Mouse (Mus musculus): ENCODE results near the gene Maco1.

Gene Maco1

DNA sequence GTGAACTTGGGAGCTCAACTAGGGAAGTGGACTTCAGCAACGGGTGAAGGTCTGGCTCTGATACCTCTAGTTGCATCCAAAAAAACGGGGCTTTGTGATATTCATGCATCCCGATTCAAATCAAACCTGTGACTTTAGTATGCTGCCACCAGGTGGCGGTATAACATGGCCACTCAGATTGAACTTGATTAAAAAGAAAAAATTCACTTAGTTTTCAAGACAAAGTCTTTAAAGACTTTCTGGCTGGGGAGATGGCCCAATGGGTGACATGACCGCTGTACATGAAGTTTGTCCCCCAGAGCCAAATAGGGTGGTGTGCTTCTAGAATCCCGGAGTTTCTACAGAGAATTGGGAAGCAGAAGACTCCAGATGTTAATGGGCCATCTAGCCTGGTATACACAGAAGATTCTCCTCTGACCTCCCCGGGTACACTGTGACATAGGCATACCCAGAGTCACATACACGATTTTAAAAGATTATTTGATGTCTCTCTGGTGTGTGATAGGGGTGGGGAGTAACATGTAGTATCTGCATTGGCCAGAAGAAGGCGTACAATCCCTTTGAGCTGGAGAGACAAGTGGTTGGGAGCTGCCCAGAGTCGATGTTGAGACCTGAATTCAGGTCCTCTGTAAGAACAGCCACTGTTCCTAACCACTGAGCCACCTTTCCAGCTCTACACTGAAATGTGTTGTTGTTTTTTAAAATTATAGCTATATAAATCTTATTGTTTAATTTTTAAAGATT, 59.8 kb downstream of the Maco1 start:
- in situ Hi-C loops (cut with MboI; ENCODE audit: low pct_unique_long_range_greater_than_20kb in 1 of 2, low sequenced_read_pairs in 2 of 2, unreplicated experiment in 1 of 2): no loop called here

DNA sequence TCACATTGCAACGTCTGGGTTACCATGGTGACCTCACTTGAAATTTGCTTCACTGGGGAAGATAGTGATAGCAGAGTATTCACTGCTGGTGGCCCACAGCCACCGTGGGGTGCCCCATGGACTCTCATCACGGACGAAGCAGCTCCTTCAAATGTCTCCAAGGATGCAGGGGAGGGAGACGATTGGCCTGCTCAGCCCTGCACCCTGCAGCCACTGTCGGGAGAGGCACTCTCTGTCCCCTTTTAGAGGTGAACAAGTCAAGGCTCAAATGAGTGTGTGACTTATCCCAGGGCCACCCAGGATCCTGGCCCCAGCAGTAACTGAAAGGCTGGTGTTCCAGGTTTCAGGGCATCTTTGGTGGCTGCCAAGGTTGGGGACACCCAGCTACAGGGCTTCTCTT, 61.4 kb downstream of the Maco1 start:
- in situ Hi-C loops (cut with MboI; ENCODE audit: low pct_unique_long_range_greater_than_20kb in 1 of 2, low sequenced_read_pairs in 2 of 2, unreplicated experiment in 1 of 2): no loop called here

DNA sequence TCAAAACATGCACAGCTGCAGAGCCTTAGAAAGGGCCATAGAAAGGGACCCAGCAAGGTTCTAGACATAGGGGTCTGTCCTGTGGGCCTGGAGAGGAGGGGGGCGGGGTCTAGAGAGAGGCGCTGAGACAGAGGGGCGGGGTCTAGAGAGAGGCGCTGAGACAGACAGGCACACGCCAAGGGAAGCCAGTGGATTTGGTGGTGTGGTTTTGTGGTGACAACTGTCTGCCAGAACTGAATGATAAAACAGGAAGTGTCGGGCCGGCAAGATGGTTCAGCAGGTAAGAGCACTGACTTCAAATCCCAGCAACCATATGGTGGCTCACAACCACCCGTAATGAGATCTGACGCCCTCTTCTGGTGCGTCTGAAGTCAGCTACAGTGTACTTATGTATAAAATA, 66.2 kb downstream of the Maco1 start:
- in situ Hi-C loops (cut with MboI; ENCODE audit: low pct_unique_long_range_greater_than_20kb in 1 of 2, low sequenced_read_pairs in 2 of 2, unreplicated experiment in 1 of 2): no loop called here

DNA sequence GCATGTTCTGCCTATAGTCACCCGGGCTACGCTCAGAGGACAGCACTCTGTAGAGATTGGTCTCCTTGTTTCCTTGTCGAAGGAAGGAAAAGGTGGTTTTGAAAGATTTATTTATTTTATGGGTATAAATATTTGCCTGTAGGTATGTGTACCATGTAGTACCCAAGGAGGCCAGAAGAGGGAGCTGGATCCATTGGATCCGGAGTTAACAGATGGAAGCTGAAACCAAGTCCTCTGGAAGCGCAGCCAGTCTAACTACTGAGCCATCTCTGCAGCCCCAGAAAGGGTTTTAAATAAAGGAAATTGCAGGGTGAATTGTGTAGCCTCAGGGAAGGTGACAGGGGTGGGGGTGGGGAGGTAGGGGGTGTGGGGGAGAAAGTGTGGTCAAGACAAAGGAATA, 68.4 kb downstream of the Maco1 start:
- in situ Hi-C loops (cut with MboI; ENCODE audit: low pct_unique_long_range_greater_than_20kb in 1 of 2, low sequenced_read_pairs in 2 of 2, unreplicated experiment in 1 of 2): no loop called here

DNA sequence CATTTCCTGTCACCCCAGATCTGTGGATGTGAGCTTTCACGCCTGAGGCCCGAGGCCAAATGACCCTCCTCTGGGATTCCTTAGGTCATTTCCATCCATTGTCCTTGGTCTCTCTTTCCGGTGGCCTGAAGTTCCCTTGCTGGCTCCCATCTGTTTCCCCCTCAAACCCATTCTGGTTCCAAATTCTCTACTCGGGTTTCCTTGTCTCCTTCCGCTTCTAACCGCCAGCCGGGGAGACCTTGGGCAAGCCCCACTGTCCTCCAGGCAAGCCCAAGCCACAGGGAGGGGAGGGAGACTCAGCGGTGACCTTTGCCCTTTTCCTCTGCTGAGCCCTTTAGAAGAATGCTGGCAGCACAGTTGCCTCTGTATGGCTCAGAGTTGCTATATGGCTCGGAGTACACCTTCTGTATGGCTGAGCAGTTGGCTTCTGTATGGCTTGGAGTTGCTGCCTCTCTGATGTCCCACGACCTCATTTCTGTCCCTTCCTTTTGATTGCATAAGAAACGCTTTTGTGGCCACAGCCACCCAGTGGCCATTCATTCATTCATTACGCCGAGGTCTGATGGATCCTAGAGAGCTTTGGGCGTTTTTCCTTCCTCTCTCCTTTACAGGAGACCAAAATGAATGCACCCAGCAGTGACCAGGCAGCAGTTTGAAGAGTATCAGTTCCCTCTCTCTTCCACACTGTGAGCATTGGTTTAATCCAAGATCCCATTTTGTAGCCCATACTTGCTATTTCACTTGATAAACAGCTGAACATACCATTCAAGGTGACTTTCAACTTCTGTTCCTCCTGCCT, 73.8 kb downstream of the Maco1 start:
- in situ Hi-C loops (cut with MboI; ENCODE audit: low pct_unique_long_range_greater_than_20kb in 1 of 2, low sequenced_read_pairs in 2 of 2, unreplicated experiment in 1 of 2): no loop called here

DNA sequence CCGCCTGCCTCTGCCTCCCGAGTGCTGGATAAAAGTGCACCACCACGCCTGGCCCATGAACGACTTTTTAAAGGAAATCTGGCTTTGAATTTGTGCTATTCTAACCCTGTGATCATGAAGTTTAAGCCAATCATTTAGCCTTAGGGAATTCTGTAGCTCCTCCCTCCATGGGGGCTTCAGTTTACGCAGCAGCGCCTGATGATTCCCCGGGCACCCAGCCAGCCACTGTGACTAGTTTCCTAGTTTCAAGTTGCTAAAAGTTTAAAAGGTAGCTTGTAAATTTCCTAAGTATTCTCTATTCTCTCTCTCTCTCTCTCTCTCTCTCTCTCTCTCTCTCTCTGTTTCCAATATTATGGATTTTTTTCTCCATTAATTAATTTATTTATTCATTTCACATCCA, 76.9 kb downstream of the Maco1 start:
- in situ Hi-C loops (cut with MboI; ENCODE audit: low pct_unique_long_range_greater_than_20kb in 1 of 2, low sequenced_read_pairs in 2 of 2, unreplicated experiment in 1 of 2): no loop called here

DNA sequence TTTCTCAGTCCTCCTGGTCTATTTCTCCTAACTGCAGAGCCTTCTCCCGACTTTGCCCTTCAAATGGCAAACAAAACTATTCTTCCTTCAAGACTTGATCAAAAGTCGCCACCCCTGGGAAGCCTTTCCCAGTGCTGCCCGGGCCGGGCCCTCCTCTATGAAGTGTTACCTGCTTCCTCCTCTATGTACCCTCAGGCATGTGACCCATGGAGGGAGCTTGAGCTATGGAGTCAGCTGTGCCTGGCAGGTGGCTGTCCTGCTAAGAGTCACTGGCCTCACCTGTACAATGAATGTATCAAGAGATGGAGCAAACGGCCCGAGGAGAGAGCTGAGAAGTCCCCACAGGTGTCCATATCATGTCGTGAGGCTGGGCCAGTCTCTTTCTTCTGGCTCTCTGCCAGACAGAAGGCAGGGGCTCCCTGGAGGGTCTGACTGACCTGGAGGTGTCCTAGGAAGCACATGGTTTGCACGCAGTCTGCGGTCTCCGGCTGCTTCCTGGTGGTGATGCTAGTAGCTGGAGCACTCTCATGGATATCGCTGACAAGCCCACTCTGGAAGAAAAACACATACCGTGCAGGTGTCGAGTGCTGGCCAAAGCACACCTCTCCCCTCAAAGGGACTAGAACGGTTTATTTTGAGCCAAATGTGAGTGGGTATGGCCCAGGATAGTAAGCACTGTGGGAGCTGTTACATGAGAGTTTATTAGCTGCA, 77.8 kb downstream of the Maco1 start:
- in situ Hi-C loops (cut with MboI; ENCODE audit: low pct_unique_long_range_greater_than_20kb in 1 of 2, low sequenced_read_pairs in 2 of 2, unreplicated experiment in 1 of 2): no loop called here

DNA sequence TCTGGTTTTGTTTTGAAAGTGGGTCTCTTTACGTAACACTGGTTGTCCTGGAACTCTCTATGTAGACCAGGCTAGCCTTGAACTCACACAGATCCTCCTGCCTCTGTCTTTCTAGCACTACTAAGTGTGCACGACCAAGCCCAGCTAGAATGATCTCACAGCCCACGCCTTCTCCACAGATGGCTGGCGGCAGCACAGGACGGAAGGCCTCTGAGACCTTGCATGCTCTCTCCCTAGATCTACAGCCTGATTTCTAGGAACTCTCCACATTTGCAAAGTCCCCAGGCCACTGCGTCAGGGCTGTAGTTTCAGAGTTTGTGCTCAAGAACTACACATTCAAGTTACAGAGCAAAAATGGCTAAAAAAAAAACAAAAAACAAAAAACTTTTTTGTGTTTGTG, 79.0 kb downstream of the Maco1 start:
- in situ Hi-C loops (cut with MboI; ENCODE audit: low pct_unique_long_range_greater_than_20kb in 1 of 2, low sequenced_read_pairs in 2 of 2, unreplicated experiment in 1 of 2): no loop called here

DNA sequence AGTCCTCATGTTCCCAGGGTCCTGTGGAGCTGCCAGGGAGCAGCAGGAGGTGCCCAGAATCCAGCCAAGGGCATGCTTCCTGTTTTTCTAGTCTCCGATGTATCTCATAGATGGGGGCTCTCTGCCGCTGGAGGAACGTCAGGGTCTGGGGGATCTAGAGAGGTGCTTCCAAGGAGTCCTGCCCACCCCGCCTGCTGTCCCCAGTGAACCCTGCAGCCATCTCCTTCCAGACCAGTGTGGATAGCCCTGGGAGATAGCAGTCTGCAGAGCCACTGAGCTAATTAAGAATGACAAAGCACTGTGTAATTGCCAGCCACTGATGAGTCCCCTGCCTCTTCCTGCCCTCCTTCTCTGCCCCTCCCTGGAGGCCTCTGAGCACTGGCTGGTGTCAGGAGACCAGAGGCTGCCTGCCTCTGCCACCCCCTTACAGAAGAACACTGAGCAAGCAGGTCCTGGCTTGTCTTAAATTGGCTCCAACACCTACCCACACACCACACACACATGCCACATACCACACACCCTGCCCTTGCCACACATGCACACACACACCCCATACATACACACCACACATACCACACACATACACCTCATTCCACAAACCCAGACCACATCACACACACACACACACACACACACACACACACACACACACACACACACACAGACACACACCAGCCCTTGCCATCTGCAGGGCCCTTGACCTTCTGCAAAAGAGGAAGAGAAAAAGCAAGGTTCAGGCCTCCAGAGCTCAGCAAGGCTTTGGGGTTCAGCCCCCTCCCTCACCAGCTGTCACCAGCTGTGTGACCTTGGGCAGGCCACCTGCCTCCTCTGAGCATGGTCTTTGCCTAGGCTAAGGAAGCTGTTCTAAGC, 80.1 kb downstream of the Maco1 start:
- in situ Hi-C loops (cut with MboI; ENCODE audit: low pct_unique_long_range_greater_than_20kb in 1 of 2, low sequenced_read_pairs in 2 of 2, unreplicated experiment in 1 of 2): no loop called here

DNA sequence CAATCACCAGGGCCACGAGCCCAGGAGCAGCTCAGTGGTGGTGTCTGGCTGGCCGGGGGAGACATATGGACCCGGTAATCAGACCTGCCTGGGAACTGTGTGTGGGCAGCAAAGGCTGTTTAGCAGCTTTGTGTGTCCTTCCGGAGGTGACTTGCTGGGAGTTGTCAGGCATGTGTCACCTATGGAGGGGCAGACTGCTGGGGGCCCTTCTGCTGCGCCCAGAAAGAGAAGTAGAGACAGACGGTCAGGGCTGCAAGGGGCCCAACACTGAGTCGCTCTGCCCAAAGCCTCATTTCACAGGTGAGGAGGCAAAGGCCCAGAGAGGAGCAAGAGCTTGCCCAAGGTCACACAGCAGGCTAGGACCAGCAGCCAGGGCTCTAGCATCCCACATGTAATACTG, 83.3 kb downstream of the Maco1 start:
- in situ Hi-C loops (cut with MboI; ENCODE audit: low pct_unique_long_range_greater_than_20kb in 1 of 2, low sequenced_read_pairs in 2 of 2, unreplicated experiment in 1 of 2): no loop called here

DNA sequence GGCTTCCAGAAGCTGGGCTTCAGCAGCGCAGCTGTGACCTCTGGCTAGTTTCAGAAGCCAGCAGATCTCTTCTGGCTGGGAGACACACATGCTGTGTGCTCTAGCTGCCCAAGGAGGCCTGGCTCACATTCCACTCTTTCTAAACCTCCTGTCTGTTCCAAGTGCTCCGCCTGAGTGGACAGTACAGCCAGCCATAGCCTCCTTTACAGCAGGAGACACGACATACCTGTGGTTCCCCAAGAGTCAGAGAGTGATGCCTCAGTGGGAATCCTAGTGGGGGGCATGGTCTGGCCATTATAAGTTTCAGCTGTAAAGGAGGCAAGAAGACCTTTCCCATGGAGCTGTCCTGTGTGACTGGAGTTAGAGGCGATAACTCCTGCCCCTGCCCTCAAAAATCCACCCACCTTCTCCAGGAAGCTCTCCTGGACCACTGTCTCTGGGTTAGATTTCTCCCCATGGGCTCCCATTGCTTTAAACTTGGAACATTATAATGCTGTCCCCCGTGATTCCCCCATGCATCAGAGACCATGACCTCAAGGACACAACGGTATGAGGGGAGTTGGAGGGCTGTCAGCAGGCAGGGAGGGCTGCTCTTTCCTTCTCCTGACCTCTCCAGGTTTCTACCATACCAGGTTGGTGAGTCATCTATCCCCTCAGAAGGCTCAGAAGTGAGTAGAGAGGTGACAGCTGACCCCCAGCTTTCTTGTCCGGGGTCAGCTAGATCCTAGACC, 83.9 kb downstream of the Maco1 start:
- in situ Hi-C loops (cut with MboI; ENCODE audit: low pct_unique_long_range_greater_than_20kb in 1 of 2, low sequenced_read_pairs in 2 of 2, unreplicated experiment in 1 of 2): no loop called here

DNA sequence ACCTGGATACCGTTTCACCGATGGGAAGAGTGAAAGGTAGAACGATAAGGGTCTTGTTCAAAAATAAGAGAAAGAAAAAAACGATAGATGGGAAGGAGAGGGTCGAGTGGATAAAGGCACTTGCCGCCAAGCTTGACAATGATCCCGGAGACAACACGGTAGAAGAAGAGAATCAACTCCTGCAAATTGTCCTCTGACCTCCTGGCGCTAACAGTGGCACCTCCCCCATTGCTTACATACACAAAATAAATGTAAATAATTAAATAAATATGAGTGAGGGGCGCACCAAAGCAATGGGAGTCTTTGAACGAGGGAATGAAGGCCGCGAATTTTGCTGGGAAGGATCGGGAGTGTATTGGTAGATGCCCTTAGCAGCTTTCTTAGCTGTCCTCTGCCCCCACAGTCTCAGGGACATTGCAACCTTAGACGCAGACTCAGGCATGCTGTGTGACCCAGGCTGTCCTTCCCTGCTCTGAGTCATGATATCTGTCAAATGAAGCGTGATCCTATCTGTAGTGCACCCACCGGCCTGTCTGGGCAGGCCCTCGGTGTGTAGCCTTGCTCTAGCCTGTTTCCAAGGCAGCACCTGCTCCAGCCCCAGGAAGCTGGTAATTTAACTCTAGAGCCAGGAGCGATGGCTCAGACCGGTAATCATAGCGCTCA, 84.8 kb downstream of the Maco1 start:
- in situ Hi-C loops (cut with MboI; ENCODE audit: low pct_unique_long_range_greater_than_20kb in 1 of 2, low sequenced_read_pairs in 2 of 2, unreplicated experiment in 1 of 2): no loop called here

DNA sequence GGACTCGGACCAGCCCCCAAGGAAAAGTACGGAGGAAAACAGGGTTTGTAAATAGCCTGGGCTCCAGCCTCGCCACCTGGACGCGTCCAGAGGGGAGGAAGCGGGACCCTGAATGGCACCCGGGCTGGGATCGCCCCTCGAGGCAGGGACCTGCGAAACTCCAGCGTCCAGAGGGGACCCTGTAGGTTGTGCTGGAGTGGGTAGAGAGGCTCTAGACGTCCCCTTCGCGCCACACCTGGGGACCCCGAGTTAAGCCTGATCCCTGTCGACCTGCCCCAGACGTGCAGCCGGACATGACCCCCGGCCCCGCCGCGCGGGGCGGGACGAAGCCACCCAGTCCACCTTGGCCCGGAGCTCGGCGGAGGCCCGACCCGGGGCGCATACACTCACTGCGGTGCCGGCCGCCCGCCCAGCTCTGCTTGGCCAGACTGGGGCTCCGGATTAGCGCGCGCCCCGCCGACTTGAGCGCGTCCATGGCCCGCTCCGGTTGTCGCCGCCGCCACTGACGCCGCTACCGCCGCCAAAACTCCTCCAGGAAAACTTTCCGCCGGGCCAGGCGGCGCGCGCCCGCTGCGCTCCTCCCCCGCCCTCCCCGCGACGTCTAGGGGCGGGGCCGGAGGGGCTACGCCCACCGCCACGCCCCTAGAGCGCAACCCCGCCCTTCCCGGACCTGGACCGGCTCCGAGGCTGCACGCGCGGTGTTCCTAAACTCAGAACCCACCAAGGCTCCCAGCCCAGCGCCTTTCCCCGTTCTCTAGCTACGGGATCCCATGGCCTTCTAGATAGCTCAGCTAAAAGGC, 85.5 kb downstream of the Maco1 start, which contains the start of gene Ldlrap1:
Gene Ldlrap1, minus strand, starts transcription at position 599 of the 800 bp plus-strand sequence.
- in situ Hi-C loops (cut with MboI; ENCODE audit: low pct_unique_long_range_greater_than_20kb in 1 of 2, low sequenced_read_pairs in 2 of 2, unreplicated experiment in 1 of 2): no loop called here

DNA sequence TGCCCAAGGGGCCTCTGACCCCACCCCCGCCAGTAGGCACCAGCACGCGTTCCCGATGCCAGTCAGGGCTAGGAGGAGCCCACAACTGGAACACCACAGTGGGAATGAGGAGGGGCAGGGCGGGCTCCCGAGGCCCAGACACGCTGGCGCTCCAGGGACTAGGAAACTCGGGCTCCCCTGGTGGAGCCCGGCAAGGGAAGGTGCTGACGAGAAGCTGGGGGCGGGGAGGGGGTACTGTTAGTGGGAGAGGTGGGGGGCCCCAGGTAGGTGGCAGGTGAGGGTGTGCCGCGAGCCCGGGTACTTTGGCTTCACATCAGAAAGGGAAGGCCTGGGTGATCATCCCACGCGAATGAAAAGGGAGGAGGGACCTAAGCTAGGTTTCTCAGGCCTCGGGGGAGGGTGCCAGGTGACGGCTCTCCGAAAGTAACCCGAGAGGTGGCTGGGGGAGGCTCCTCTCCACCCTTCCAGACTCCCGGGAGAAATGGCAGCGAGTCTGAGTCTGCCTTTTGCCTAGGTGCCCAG, 86.2 kb downstream of the Maco1 start:
- in situ Hi-C loops (cut with MboI; ENCODE audit: low pct_unique_long_range_greater_than_20kb in 1 of 2, low sequenced_read_pairs in 2 of 2, unreplicated experiment in 1 of 2): no loop called here

DNA sequence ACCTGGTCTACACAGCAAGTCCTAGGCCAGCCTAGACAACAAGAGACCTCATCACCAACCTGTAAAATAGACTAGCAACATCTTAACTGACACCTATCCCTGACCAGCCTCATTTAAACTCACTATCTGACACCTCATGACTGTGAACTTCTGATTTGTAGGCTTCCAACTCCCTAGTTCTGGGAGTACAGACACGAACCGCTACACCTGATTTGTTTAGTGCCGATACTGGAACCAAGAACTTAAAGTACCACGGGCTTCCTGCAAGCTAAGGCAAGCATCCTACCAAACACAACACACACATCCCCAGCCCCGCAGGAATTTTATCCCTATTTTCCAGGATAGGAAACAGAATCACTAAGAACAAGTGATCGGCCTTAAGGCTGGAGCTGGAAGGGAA, 86.9 kb downstream of the Maco1 start:
- in situ Hi-C loops (cut with MboI; ENCODE audit: low pct_unique_long_range_greater_than_20kb in 1 of 2, low sequenced_read_pairs in 2 of 2, unreplicated experiment in 1 of 2): no loop called here

DNA sequence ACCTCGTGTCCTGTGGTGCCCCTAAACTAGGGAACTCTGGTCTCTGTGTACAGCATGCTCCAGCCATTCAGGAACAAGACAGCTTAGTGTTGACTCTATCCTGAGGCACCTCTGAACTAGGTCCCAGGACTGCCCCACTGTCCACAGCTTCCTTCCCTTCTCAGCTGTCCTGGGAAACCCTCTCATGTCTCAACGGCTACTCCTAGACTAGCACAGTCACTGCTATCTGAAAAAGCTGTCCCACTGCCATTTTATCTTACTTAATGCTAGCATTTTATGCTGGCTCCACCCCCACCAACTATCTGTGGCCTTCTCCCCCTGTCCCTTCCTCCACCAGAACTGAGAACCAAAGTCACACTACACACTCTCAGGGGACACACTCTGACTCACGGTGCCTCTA, 88.8 kb downstream of the Maco1 start:
- in situ Hi-C loops (cut with MboI; ENCODE audit: low pct_unique_long_range_greater_than_20kb in 1 of 2, low sequenced_read_pairs in 2 of 2, unreplicated experiment in 1 of 2): no loop called here

DNA sequence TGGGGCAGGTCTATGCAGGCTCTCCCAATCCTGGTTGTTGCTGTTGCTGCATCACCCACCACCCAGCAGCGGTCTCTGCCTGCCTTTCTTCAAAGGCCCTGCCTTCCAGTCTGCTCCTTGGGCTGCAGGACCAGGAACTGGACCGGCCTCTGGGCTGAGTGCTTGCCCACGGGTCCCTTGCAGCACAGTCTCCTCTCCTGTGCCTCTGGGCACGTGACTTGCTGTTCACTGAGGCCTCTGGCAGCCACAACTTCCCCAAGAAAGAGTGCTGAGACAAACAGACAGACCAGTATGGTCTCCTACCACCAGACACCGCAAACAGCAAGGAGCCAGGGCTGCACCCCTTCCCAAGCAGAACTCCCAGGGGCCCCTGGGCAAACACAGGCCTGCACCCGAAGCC, 90.8 kb downstream of the Maco1 start:
- in situ Hi-C loops (cut with MboI; ENCODE audit: low pct_unique_long_range_greater_than_20kb in 1 of 2, low sequenced_read_pairs in 2 of 2, unreplicated experiment in 1 of 2): no loop called here
